Mouse (Mus musculus): ENCODE data around the gene Tns1.

Tns1 gene

DNA sequence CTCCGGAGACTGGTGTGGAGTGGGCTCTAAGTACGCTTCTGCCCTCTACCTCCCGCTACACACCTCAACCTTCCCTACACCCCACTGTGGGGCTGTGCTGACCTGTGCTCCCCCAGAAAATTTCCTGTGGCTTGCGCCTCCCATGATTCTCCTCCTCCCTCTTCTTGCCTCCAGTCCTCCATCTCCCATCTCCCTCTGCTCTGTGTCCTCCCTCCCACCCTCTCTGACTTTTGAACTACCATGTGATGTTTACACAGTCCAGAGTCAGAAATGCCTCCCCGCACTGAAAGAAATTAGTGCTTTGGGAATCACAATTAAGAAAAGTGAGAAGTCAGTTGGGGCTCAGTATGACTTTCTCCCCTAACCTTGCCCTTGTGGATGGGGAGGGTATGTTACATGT, 64.7 kb downstream of the Tns1 start:
- DNase-seq (ENCODE audit: inconsistent ontology term): no peak

DNA sequence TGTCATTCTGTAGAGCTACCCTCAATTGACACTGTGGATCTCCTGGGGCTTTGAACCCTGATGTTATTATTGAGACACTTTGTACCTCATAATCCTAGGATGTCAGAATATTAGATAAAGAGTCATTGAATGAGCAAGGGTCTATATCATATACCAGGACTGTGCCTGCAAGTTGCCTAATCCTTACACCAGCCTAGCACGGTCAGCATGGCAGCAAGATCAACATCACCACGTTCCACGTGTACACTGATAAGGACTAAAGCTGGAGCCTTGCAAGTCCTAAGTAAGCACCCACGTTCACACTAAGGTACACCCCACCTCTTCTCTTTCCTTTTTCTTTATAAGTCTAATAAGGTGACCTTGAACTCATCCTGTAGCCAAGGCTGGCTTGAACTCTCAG, 65.5 kb downstream of the Tns1 start:
- no peak for DNase-seq (ENCODE audit: inconsistent ontology term)

DNA sequence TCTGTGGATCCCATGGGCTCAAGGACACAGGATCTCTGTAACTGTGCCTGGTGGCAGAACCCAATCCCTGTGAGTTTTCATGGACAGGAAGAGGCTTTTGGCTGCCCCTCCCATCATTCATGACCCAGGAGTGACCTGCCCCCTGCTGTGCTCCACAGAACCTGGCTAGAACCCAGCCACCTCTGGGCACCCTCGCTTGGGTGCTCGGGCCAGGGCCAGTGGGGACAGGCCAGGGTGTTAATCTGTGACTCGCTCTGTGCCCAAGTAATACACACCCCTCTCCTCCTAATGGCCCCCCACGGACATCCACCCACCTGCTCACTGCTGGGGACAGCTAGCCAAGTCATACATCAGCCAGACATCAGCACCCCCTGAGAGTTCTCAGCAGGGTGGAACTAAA, 65.9 kb downstream of the Tns1 start:
- no peak for DNase-seq (ENCODE audit: inconsistent ontology term)

DNA sequence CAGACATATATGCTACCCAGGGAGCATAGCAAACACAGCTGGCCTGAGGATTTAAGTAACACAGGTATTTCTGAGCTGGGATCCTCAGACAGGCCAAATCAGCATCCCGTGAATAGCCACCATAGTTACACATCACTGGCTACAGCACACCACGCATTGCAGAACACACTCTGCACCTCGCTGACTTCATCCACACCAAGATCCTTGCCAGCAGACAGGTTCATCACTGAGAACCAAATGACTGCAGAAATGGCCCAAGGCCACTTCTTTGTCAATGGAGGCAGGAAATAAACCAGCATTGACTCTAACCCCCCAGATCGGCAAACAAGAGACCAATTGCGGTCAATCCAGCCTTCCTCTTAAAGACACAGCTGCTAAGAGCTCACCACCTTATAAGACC, 66.7 kb downstream of the Tns1 start:
- no peak for DNase-seq (ENCODE audit: inconsistent ontology term)

DNA sequence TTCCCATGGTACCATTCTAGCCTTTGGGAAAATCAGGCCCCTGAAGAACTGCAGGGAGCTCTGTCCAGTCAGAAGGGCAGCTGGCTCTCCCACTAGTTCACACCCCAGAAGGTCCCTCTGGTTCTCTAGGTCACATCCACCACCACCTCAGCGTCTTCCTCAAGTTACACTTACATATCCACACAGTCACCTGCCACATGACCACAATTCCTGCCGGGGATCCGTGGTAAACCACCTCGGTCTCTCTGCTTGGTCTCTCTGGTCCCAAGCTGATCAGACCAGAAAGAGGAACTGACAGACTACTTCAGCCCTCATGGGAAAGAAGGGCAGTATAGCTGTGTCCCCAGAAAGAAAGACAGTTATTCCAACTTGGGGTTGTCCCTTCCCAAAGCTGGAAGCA, 68.7 kb downstream of the Tns1 start:
- DNase-seq (ENCODE audit: inconsistent ontology term): no peak

DNA sequence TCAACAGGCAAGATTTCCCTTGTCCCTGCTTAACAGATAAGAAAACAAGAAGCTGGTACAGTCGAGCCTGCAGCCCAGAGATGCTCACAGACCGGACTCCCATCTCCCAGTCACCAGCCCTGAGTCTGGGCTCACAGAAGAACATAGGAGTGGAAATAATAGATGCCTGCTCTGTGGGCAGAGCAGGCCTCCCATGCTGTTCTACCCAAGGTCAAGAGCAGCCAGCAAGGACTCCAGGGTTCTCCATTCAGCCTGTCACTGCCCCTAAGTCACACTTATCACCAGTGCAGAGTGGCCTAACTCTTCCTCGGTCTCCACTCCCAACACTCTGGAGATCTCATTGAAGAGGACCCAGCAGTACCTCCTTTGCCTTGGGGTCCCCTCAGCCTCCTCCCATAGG, 69.8 kb downstream of the Tns1 start:
- DNase-seq (ENCODE audit: inconsistent ontology term): no peak

DNA sequence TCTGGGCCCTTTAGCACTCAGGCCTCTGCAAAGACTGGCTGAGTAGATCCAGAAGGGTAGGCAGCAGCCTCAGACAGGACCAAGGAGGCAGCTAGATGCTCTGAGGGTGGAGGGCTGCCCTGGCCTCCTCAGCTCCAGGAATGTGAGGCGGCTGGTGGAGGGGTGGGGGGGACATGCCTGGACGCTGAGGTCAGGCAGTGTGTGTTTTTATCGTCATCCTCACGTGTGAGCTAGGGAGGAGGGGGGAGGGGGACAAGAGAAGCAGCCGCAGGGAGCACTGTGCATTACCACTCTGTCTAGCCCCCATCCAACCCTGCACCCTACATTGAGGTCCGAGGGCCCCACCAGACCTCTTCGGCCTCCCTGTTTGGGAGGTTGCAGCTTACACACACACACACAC, 70.2 kb downstream of the Tns1 start:
- peak; percentile 79 for DNase-seq (ENCODE audit: inconsistent ontology term)

DNA sequence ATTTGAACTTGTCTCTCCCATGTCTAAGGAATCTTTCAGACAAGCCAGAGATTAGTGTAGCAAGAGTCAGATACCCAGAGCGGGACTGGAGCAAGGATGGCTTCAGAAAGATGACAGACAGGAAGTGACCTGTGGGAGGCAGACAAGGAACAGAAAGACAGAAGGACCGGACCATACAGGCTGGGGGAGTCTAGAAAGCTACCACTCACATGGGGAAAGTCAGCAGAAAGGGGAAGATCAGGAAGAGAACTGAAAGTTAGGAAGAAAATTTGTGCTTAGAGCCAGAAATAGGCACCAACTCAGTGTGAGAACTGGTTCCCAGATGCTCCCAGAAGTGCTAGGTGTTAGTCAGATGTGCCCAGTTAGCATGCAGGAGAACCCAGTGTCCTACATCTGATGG, 71.2 kb downstream of the Tns1 start:
- no peak for DNase-seq (ENCODE audit: inconsistent ontology term)

DNA sequence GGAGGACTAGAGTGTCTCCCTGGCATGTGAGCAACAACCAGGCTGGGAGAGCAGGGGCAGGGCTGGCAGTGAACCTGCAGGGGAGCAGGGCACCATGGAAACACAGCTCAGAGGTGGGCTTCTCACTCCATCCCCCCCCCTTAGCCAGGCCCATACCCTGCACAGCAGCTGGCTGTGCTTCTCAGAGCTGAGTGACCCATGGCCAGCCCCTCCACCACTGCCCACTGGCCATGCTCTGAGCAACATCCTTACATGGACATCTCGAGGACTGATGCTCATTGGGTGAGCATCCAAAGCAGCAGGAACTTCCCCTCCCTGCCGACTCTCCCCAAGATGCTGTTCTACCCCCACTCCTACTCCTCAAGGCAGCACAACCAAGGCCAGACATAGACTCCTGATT, 72.9 kb downstream of the Tns1 start:
- no peak for DNase-seq (ENCODE audit: inconsistent ontology term)

DNA sequence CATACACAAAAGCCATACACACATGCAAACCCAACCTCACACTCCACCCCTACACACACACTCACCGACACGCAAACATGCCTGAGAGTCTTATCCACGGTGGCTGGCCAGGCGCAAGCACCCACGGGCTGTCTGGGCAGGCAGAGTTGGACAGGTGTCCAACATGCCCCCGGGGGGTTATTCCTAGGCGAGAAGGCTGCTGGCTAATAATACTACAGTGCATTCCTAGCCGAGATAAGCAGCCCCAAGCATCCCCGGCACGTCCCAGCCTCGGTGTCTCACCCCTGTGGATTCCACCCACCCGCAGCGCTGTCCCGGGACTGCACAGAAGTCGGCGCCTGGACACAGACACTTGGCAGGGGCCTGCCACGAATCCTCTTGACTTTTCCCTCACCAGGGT, 74.8 kb downstream of the Tns1 start:
- no peak for DNase-seq (ENCODE audit: inconsistent ontology term)

DNA sequence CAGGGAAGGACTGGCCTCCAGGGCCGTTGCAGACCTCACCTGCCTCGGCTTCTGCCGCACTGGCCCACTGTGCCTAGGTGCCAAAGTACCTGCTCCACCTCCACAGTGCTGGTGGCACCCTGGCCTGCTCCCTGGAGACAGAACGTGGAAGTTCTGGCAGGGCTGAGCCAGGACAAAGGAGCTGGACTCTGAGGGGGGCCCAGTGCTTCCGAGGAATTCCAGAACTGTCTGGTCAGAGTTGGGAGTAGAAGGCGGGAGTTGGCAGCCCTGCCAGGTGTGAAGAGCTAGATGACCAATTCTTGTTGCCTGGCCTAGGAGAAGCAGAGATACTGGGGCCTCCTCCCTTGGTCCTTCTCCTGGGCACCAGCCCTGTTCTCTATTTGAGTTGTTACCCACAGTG, 76.5 kb downstream of the Tns1 start:
- DNase-seq (ENCODE audit: inconsistent ontology term): no peak

DNA sequence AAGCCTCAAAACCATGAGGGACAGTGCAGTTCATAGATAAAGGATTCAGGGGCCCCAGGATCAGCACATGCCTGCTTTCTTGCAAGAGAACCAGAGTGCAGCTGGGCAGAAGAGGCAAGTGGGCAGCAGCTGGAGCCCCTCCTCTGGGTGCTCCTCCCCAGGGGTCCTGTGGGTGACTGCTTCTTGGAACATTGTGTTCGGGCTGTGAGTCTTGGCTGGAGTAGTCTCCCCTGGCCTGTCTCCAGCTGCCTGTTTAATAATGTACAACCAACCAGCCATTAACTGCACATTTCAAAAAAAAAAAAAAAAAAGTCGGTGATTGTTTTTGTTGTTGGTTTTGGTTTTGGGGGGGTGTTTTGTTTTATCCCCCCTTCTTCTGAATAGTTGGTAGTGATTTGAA, 76.9 kb downstream of the Tns1 start:
- DNase-seq (ENCODE audit: inconsistent ontology term): no peak

DNA sequence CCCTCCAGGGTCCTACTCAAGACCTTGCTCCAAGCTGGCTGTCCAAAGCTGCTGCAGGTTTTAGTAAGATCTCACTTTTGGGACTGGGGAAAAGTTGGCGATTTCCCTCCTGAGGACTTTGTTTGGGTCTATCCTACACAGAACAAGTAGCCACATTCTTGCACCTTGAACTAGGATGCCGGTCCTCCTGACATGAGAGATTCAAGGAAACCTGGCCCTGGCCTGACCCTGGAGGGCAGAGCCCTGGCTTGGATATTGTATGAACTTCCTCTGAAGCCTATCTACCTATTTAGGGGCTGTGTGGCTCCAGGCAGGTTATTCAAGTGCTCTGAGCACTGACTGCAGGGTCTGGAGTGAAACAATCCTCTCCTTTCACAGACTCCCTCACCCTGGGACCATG, 79.2 kb downstream of the Tns1 start:
- no peak for DNase-seq (ENCODE audit: inconsistent ontology term)

DNA sequence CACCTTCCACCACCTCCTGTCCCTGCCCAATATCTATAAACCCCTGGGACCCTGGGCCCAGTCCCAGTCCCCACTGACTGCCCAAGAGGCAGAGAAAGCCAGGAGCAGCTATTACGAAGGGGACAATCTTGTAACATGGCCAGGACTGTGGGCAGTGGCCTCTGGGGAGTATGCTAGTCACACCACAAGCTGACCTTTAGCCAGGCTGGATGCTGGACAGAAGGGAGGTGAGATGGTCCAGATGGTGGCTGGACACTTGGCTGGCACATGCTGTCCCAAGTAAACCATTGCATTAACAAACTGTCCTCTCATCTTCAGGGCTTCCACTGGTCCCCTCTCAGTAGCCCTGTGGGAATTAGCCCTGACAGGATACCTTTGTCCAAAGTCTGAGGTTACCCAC, 79.8 kb downstream of the Tns1 start:
- no peak for DNase-seq (ENCODE audit: inconsistent ontology term)

DNA sequence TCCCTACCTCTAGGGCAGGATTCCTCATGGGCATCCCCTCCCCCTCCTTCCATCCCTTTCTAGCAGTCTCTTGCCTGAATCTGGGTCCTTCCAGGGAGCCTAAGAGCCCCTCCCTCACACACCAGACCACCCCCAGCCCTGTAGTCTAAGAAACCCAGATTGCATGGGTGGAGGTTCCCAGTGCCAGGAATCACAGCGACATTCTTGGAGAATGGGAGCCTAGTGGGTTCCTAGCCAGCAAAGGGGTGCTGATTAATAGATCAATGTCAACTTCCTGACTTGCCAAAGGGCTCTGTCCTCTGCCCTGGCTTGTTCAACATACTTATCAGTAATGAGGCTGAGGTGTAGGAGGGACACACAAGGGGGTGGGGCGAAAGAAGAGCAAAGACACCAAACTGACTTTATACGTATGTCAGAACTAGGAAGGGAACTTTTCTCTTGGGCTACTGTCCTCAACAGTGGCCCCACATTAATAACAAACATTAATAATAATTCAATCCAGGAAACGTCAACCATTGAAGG, 80.6 kb downstream of the Tns1 start:
- no peak for DNase-seq (ENCODE audit: inconsistent ontology term)

DNA sequence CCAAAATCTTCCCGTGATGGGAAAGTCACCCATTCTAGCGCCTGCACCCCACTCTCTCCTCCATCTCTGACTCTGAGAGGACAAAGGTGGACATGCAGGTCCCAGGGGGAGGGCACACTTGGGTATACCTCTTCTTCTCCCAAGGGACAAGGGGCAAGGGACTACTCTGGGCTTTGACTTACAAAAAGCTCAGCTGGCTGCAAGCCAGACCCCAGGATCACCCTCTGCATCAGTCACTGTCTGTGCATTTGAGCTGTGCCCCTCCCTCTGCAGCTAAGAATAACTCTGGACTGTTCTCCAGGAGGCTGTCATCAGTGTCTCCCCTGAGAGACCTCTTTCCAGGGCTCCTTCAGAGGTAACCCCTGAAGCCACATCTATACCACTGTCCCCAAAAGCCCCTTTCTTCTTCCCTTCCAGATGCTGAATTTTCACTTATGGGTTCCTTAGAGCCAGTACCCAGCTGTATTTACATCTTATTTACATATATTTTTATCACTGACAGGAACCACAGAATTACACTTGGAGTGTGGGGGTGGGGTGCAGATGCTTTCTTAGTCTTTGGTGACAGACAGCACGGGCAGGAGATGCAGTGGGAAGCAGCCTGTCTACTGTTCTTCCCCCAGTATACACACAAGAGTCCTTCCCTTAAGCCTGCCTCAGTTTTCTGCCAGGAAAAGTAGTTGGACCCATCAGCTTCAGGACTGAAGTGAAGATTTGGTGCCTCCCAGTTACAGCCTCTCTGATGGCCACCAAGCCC, 81.4 kb downstream of the Tns1 start:
- DNase-seq (ENCODE audit: inconsistent ontology term): no peak

DNA sequence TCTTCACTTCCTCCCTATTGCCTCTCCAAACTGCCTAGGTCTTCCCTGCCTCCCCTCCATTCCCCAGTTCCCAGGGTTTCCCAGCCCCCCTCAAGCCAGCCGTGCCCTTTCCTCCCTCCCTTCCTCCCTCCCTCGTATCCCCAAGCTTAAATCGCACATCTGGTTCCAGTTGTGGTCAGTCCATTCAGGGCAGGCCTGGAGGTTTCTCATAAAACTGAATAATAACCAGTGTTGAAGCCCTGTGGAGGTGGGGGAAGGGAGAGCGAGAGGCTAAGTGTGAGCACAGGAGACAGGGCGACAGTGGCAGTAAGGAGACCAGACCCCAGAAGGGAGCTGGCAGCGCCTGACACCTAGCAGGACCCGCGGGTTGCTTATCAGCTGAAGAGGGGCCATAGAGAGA, 82.6 kb downstream of the Tns1 start:
- DNase-seq (ENCODE audit: inconsistent ontology term): no peak

DNA sequence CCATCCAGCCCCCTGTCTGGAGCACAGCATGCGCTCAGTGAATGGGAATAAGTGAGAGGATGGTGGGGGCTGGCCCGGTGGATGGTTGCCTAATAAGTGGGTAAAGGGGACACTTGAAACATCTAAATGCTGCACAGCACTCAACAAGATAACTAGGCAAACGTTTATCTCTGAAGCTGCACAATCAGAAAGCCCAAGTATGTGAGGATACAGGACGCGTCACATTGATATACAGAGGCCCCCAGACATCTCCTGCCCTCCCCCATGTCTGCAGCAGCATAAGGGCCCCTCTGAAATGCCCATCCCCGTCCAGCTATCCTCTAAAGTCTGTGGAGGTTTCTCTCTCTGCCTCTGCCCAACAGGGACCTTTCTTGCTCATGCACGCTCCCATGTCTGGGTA, 83.1 kb downstream of the Tns1 start:
- no peak for DNase-seq (ENCODE audit: inconsistent ontology term)

DNA sequence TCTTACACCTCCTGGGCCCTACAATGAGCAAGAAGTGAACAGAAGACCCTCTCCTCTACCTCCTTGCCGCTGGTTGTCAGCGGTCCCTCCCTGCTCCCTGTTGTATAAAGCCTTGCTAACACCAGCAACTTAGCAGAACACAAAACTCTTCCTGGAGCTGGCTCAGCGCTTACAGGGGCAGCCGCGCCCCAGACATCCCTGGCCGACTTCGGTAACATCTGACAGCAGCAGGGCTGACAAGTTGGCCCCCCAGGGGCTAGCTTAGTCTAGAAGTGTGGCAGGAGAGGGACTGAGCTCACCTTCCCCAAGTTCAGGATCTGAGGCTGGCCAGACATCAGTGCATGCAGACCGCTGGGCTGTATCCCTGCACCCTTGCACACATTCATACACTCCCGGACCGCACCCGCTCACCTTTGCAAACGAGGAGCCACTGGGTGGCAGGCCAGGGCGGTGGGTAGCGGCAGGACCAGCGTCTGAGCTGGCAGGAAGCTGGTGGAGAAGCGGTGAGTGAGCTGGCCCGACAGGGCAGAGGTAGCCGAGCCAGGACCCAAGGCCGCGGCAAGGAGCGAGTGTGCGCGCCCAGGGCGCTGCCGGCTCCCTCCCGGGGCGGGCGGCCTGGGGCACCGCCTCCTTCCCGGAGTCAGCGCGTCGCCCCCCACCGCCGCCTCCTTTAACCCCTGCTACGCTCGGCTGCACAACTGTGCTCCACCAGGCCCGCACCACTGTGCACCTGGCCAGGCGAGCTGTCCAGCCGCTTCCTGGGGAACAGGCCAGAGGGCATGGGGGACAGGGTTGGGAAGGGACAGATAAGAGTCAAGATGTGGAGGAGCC, 87.5 kb downstream of the Tns1 start:
- no peak for DNase-seq (ENCODE audit: inconsistent ontology term)

DNA sequence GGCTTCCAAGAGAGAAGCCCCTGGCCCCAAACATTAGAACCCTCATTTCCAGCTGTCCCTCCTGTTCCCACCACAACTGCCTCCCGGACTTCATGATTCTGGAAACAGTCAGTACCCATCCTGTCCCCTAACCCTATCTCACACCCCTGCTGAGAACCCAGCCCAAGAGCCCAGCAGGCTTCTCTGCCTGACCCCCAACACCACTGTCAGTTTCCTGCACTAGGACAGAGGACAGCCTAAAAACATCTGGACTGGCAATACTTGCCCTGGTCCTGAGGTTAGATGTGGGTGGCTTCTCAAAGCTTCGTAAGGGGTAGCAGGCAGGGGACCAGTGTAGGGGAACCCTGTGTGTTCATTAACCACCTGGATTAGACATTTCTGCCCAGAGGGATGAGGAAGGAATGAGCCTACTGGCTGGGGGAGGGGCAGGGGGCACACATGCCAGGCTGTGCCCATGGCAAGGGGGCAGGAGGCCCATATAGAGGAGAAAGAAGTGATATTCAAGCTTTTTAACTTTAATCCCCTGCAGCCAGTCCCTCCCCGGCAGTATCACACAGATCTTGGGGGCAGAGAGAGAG, 88.2 kb downstream of the Tns1 start:
- DNase-seq (ENCODE audit: inconsistent ontology term): no peak

DNA sequence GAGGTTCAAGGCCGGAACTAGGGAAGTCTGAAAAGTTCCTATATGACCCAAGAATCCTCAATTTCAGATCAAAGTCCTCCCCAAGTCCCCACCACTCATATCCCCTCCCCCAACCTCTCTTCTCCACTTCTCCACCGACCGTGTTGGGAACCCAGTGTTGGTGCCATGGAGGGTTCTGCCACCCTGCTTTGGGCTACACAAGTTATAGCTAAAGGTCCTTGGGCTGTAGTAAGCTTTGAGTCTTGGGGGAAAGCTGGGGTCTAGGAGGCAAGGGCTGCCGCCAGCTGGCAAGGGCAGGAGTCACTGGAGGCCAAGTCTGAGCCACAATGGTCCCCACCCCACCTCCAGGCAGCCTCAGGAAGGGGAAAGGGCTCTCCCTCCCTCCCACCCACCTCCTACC, 88.8 kb downstream of the Tns1 start:
- no peak for DNase-seq (ENCODE audit: inconsistent ontology term)

DNA sequence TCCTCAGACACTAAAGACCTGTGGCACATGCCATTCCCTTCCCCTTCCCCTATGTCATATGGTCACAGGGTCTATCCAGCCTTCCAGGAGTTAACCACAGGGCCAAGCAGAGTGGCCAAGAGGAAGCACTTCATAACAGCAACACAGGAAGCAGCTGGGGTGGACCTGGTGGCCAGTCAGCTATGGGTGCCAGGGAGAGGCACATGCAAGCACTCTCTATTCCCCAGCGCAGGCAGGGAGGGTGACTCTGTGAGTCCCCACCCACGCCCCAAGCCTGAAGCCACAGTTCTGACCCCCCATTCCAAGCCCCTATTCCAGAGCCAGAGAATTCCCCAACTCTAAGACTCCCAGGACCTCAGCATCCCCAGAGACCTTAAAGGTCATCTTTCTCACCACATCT, 89.5 kb downstream of the Tns1 start:
- no peak for DNase-seq (ENCODE audit: inconsistent ontology term)

DNA sequence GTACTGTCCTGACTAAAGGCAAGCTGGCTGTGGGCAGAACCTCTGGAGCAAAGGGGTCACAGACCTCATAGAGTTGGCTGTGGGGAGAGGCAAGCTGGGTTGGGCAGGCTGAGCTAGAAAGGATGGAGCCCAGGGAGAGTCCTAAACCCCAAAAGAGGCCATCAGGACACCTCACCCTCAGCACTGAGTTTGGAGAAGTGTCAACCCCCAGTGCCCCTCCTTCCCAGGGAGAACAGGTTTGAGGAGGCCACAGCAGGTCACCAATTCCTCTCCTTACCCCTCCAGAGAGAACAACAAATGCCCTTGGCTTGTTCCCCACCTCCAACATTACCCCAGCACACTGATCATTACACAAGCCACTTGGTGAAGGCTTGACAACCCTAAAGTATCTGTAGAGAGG, 90.0 kb downstream of the Tns1 start:
- DNase-seq (ENCODE audit: inconsistent ontology term): no peak
